ENCODE assay signal across 8 mouse cellular contexts in genomic region chr14:57981720-57982418, GRCm38 (mm10). TPM values are rescaled to one million over a fixed set of nuclear protein-coding genes. Genes with fewer than 3 reads are reported as not detected.
A peak's percentile ranks its signal among the peaks of the same experiment; 100 is the strongest.
DNase-seq lines count a peak whose midpoint lies in the region; ATAC-seq and TF ChIP-seq lines count a peak whose summit lies in the region.

No protein-coding gene starts in this region.

- no peaks in the 10 kb centered on the region; the same call in 1 of the 2 replicates for H3K79me2 ChIP-seq in heart, adult 2 months (replicated peaks; ENCODE audit: control insufficient read depth, insufficient read depth, low read length)

- intact Hi-C loops in heart, adult 2 months (cut with DNase I): no loop called here

- H3K27ac ChIP-seq in heart, embryonic 11.5 days (ENCODE audit: low read depth, low read length): no peak overlapping the region
- no peak overlapping the region for H3K27ac ChIP-seq in heart, adult 2 months
- H3K27ac ChIP-seq in hindbrain, embryonic 13.5 days: peak overlapping the region; percentile 73
- H3K27ac ChIP-seq in intestine, embryonic 15.5 days: no peak overlapping the region

- H3K4me2 ChIP-seq in heart, embryonic 11.5 days: peak overlapping the region; percentile 29; the same call in 1 of the 2 replicates
- peak overlapping the region; percentile 8; the same call in 1 of the 2 replicates for H3K4me2 ChIP-seq in hindbrain, embryonic 13.5 days
- H3K4me2 ChIP-seq in intestine, embryonic 15.5 days (replicated peaks): no peak overlapping the region

- TF ChIP-seq CTCF in heart, adult 2 months (IDR thresholded peaks at IDR 0.05): no peak

- peaks cover 18% of the 10 kb centered on the region for H3K4me1 ChIP-seq in heart, embryonic 11.5 days (ENCODE audit: control insufficient read depth, insufficient read depth, low read length)
- H3K4me1 ChIP-seq in heart, adult 2 months (ENCODE audit: control insufficient read depth, insufficient read depth, low read length): peaks cover 9% of the 10 kb centered on the region
- H3K4me1 ChIP-seq in hindbrain, embryonic 13.5 days (replicated peaks): peaks cover 9% of the 10 kb centered on the region
- H3K4me1 ChIP-seq in intestine, embryonic 15.5 days (replicated peaks): no peaks in the 10 kb centered on the region

- DNase-seq in heart, adult 2 months: no peak
- DNase-seq in embryo, embryonic 11.5 days (ENCODE audit: low read depth, low spot score): peak; percentile 31
- DNase-seq in neural tube, embryonic 10.5 days (ENCODE audit: extremely low spot score, low spot score): peak; percentile 45
- no peak for DNase-seq in lung, postnatal 36 days
- no peak for DNase-seq in cerebellum, adult 18-20 months

- no peak overlapping the region for H3K9ac ChIP-seq in heart, embryonic 11.5 days (ENCODE audit: low read depth, low read length)
- no peak overlapping the region for H3K9ac ChIP-seq in heart, adult 2 months (ENCODE audit: low read depth, low read length)
- H3K9ac ChIP-seq in hindbrain, embryonic 13.5 days: peak overlapping the region; percentile 3; the same call in 1 of the 2 replicates
- H3K9ac ChIP-seq in intestine, embryonic 15.5 days: no peak overlapping the region

- WGBS in heart, embryonic 11.5 days (ENCODE audit: insufficient replicate concordance): 45% methylated on average over 14 of the region's 14 CpGs
- 45% methylated on average over 14 of the region's 14 CpGs for WGBS in heart, adult 2 months
- WGBS in hindbrain, embryonic 13.5 days: 46% methylated on average over 14 of the region's 14 CpGs
- 51% methylated on average over 14 of the region's 14 CpGs for WGBS in intestine, embryonic 15.5 days

- TF ChIP-seq POLR2A in heart, adult 2 months (IDR thresholded peaks at IDR 0.05; ENCODE audit: insufficient read depth, low read depth, low read length): no peak

- no peaks in the 10 kb centered on the region for H3K27me3 ChIP-seq in heart, embryonic 11.5 days (ENCODE audit: control insufficient read depth, insufficient read depth, low read length)
- no peaks in the 10 kb centered on the region for H3K27me3 ChIP-seq in heart, adult 2 months (ENCODE audit: control insufficient read depth, insufficient read depth, low read length)
- no peaks in the 10 kb centered on the region for H3K27me3 ChIP-seq in hindbrain, embryonic 13.5 days
- H3K27me3 ChIP-seq in intestine, embryonic 15.5 days (replicated peaks): no peaks in the 10 kb centered on the region

- TF ChIP-seq EP300 in heart, adult 2 months (IDR thresholded peaks at IDR 0.05; ENCODE audit: insufficient read depth, low read depth, low read length): no peak

- H3K9me3 ChIP-seq in heart, embryonic 11.5 days (replicated peaks; ENCODE audit: control insufficient read depth, low read length): no peaks in the 10 kb centered on the region
- no peaks in the 10 kb centered on the region for H3K9me3 ChIP-seq in hindbrain, embryonic 13.5 days
- no peaks in the 10 kb centered on the region for H3K9me3 ChIP-seq in intestine, embryonic 15.5 days

- no peak for ATAC-seq in heart, embryonic 11.5 days (replicated peaks; ENCODE audit: insufficient number of reproducible peaks, low FRiP score, low TSS enrichment)
- peak; percentile 78 for ATAC-seq in hindbrain, embryonic 13.5 days (ENCODE audit: low FRiP score)
- ATAC-seq in intestine, embryonic 15.5 days: no peak

- no peak overlapping the region for H3K4me3 ChIP-seq in heart, embryonic 11.5 days (ENCODE audit: low read depth, low read length)
- no peak overlapping the region for H3K4me3 ChIP-seq in heart, adult 2 months
- no peak overlapping the region for H3K4me3 ChIP-seq in hindbrain, embryonic 13.5 days
- H3K4me3 ChIP-seq in intestine, embryonic 15.5 days (replicated peaks): no peak overlapping the region

- H3K36me3 ChIP-seq in heart, embryonic 11.5 days (ENCODE audit: control insufficient read depth, insufficient read depth, low read length): no peaks in the 10 kb centered on the region
- H3K36me3 ChIP-seq in heart, adult 2 months (ENCODE audit: control insufficient read depth, insufficient read depth, low read length): peaks cover 2% of the 10 kb centered on the region; the same call in 1 of the 2 replicates
- 0 out of 2 replicates have a peak, but pooled peaks cover 3% of the 10 kb centered on the region for H3K36me3 ChIP-seq in hindbrain, embryonic 13.5 days
- no peaks in the 10 kb centered on the region for H3K36me3 ChIP-seq in intestine, embryonic 15.5 days

RNA-seq across cellular contexts. Expression of gene Micu2, which starts 17.2 kb away (rescaled TPM):
- 55.9 and 81.0 TPM in 2 replicates for polyA plus RNA-seq in heart, embryonic 11.5 days (2014; fragmentation: Nextera tagmentation; extraction: Ambion mirVana)
- 10 to 100 TPM; 70.3 to 77.7 TPM for total RNA-seq in heart, adult 2 months (2021)
- polyA plus RNA-seq in heart, adult 2 months (2012; rRNA removed): 22.1 and 35.6 TPM in 2 replicates
- polyA plus RNA-seq in hindbrain, embryonic 13.5 days (2015; fragmentation: Nextera tagmentation; extraction: Ambion mirVana): 68.1 and 69.2 TPM in 2 replicates
- 80.4 and 84.5 TPM in 2 replicates for polyA plus RNA-seq in intestine, embryonic 15.5 days (2015; fragmentation: Nextera tagmentation; extraction: Ambion mirVana)

Comparison
In these comparisons a context has a peak if more than half of its experiments do, and no peak if none do; other contexts are left out.
1. DNase-seq: peak in embryo, embryonic 11.5 days (single experiment) and neural tube, embryonic 10.5 days (single experiment); none in heart, adult 2 months (0 of 2), lung, postnatal 36 days (single experiment) and cerebellum, adult 18-20 months (0 of 2).